Mouse (Mus musculus) layer of hippocampus, postnatal 36 days (tissue): ENCODE data around the gene Psmd8. TPM values are rescaled to one million over a fixed set of nuclear protein-coding genes. Genes with fewer than 3 reads are reported as not detected.
"Not testable (repeated sequence)": the region's sequence is repeated elsewhere in the genome, so short reads cannot be mapped to it uniquely, and the experiment has no call there.

ENCODE experiments used
- DNase-seq, 2 experiments: peaks; one replicate each; pipeline ENCODE4 v3.0.0; 2022
- total RNA-seq, 2 experiments: library from RNA; stranded (reverse); gene quantifications; 2 replicates each; pipeline ENCODE4 v1.2.3; 2021

Gene Psmd8
- total RNA-seq, result 100 to 1,000 TPM; 136 to 154 TPM

- peak; percentile 95 to 96 for DNase-seq
These were observed at the start of gene Psmd8 for GRCm38 (mm10) chr7:29180077-29180853. Gene Psmd8, minus strand, starts transcription at chr7:29180701.

- no peak for DNase-seq
These were observed 47.7 kb upstream of the Psmd8 start for GRCm38 (mm10) chr7:29228202-29228601.

DNA sequence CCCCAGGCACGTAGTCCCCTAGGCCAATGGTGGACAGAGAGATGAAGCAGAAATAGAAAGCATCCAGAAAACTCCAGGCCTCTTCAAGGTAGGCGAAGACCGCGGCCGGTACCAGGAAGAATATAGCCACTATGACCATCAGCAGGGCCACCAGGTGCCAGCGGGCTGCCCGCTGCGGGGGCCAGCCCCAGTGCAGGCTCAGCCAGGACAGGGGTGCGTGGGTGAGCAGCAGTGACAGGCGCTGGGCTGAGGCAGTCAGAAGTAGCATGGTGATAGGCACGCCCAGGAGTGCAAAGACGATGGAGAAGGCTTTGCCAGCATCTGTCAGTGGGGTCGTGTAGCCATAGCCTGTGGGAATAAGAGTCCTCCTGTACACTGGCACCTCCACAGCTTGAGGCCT, 45.0 kb upstream of the Psmd8 start:
- DNase-seq, result no peak

DNA sequence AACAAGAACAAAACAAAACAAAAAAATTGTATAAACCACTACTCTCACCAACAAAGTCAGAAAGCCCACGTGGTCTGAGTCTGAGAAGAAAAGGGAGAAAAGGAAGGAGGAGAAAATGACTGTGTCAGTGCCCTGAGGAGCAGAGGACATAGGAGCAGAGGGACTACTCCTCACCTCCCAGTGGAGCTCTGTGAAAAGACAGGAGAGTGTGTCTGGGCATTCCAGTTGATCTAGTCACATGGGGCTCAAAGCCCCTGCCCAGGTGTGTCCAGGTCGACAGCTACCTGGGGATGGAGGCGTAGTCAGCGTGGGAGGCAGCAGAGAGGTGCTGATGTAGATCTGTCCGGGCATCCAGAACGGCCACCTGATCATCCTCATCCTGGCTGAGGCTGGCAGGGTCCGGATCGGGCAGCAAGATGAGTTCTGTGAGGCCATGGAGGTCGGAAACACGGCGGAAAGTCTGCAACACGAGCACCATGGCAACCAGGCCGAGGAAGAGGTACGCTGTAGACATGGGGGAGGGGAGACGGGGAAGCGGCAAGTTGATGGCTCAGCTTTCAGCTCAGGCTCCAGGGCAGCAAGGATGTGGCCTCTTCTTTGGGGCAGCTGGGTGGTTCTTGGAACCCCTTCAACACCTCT, 44.4 kb upstream of the Psmd8 start:
- DNase-seq, result no peak

DNA sequence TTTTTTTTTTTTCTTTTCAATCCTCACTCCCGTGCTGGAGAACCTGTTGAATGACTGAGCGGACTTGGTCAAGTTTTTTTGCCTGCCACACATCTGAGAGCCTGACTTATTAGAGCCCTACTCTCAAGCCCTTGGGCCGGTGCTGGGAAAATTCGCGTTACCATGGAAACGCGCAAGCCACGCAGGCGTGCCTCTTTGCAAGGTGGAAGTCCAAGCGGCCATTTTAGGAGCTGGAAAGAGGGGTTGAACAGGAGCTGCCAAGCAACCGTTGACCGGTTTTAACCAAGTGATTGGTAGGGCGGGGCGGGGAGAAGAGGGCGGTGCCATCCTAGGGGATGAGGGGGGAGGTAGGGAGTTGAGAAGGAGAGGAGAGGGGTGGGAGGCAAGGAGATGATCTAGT, 34.3 kb upstream of the Psmd8 start:
- no peak for DNase-seq

GRCm38 (mm10) chr7:29214236-29214635, 33.7 kb upstream of the Psmd8 start:
- DNase-seq, result no peak

- no peak for DNase-seq
These were observed 33.2 kb upstream of the Psmd8 start, which contains the start of gene Catsperg1 for GRCm38 (mm10) chr7:29213675-29214082. Gene Catsperg1, minus strand, starts transcription at chr7:29214035.

- not testable (repeated sequence) for DNase-seq
These were observed 32.5 kb upstream of the Psmd8 start for GRCm38 (mm10) chr7:29212775-29213560.

GRCm38 (mm10) chr7:29212199-29212765, 31.8 kb upstream of the Psmd8 start:
- no peak for DNase-seq

DNA sequence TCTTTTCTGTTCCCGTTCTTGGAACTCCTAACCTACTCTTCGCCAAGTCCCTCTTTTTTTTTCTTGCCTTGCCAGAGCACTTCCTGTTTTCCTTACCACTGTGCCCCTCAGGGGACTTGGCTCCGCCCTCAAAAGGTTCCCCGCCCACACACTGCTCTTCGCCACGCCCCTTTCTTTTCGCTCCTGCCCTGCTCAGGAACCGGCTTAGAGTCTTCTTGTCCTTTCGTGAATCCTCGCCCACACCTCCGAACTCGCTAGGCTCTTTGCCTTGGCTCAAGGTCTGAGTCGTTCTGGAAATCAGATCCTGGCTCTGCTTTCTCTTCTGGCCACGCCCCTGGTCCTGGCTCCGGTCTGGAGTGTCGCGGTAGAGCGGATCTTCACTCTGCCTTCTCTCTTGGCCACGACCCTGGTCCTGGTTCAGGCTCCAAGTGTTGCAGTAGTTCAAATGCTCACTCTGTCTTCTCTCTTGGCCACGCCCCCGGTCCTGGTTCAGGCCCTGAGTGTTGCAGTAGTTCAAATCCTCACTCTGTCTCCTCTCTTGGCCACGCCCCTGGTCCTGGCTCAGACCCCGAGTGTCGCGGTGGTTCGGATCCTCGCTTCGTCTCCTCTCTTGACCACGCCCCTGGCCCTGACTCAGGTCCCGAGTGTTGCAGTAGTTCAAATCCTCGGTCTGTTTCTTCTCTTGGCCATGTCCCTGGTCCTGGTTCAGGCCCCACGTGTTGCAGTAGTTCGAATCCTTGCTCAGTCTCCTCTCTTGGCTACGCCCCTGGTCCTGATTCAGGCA, 31.1 kb upstream of the Psmd8 start:
- peak; percentile 45 to 49 for DNase-seq

GRCm38 (mm10) chr7:29211013-29211412, 30.5 kb upstream of the Psmd8 start:
- not testable (repeated sequence) for DNase-seq

DNA sequence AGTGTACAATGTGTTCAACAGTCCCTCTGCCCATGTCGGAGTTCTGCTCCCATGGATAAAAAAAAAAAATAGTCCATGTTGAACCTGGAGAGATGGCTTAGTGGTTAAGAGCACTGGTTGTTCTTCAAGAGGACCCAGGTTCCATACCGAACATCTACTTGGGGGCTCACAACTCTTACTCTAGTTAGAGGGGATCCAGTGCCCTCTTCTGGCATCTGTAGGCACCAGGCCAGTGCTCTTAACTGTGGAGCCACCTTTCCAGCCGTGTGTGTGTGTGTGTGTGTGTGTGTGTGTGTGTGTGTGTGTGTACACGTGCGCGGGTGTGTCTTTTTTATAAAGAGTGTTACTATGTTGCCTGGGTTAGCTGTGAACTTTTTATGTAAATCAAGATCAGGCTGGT, 22.1 kb upstream of the Psmd8 start:
- no peak for DNase-seq

DNA sequence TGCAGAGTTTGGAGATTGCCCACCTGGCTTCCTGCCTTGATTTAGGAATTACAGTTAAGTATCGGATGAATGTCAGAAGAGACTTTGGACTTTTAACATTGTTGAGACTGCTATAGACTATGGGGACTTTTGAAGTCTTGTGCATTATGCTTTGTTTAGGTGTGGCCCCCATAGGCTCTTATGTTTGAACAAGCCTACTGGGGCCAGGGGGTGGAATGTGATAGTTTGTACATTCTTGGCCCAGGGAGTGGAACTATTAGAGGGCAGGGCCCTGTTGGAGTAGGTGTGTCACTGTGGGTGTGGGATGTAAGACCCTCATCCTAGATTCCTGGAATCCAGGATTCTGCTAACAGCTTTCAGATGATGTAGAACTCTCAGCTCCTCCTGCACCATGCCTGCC, 13.7 kb upstream of the Psmd8 start:
- not testable (repeated sequence) for DNase-seq

DNA sequence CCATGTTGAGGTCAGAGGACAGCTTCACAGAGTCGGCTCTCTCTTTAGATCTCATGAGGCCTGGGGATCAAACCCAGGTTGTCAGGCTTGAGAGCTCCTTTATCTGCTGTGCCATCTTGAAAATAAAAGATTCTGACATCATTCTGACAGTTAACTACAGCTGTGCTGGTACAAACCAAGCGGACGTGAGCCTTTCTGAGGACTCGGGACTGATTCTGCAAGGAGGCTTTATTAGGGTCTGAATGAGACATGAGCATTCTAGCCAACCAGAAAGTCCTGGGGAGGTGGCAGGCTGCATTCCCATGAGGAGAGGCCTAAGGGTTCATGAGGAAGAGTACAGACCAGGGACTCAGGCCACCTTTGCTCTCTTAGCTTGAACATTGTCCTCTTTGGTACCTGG, 822 bp upstream of the Psmd8 start:
- DNase-seq, result not testable (repeated sequence)

DNA sequence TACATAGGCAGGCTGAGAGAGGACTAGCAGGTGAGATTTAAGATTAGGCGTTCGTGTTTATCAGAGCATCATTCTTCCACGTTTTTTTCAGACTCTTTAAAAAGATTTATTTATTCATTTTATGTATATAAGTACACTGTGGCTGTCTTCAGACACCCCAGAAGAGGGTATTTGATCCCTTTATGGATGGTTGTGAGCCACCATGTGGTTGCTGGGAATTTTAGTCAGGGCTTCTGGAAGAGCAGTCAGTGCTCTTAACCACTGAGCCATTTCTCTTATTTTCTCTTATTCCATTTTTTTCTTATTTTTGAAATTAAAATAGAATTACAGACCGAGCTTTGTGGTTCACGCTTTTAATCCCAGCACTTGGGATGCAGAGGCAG, 344 bp upstream of the Psmd8 start:
- DNase-seq, result no peak

DNA sequence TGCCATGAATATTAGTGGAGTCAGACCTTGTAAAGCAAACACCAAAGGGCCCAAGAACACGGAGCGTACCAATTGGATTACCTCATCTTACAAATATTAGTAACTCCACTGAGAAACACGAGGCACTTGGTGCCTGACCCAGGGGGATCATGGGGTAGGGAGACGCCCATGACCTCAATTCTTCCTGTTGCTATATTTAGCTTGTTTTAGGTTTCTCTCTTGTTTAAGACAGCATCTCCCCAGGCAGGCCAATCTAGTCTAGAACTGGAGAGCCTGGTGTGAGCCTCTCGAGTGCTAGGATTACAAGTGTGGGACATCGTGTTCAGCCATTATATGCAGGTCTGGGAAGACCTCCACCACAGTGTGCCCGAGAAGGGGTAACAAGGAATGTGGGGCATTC, 1.2 kb downstream of the Psmd8 start:
- no peak for DNase-seq

GRCm38 (mm10) chr7:29178106-29178505, 2.4 kb downstream of the Psmd8 start:
- no peak for DNase-seq

GRCm38 (mm10) chr7:29172390-29173016, 8.0 kb downstream of the Psmd8 start:
- DNase-seq, result no peak

- DNase-seq, result no peak
These were observed 8.9 kb downstream of the Psmd8 start for GRCm38 (mm10) chr7:29171562-29172097.

GRCm38 (mm10) chr7:29170755-29171561, 9.5 kb downstream of the Psmd8 start:
- no peak for DNase-seq
